Mouse (Mus musculus): ENCODE data around the gene Olfr94. TPM values are rescaled to one million over a fixed set of nuclear protein-coding genes. Genes with fewer than 3 reads are reported as not detected.

The Olfr94 gene
- total RNA-seq, 2 experiments from 2014 or later, result not detected

Other genes with a start within 250 kb of the Olfr94 start
- gene Ppp1r11, start 249.3 kb downstream of the Olfr94 start, total RNA-seq (2021), result 10 to 100 TPM; 58.5 to 62.7 TPM
- 10 to 100 TPM; 34.5 to 40.5 TPM for gene Znrd1, start 242.4 kb downstream of the Olfr94 start, total RNA-seq (2021)
- gene Znrd1as, start 242.4 kb downstream of the Olfr94 start, total RNA-seq (2021), result 10 to 100 TPM; 10.1 to 11.1 TPM
- gene 2410137M14Rik, start 219.8 kb downstream of the Olfr94 start, total RNA-seq (2021), result not detected
- gene H2-M5, start 211.5 kb downstream of the Olfr94 start, total RNA-seq (2021), result not detected
- gene Zfp57, start 199.8 kb downstream of the Olfr94 start, total RNA-seq (2021), result 1 to 10 TPM; 4.0 to 7.7 TPM
- gene Mog, start 177.6 kb downstream of the Olfr94 start, total RNA-seq (2021), result not detected
- 10 to 100 TPM; 22.1 to 40.3 TPM for gene Gabbr1, start 155.0 kb downstream of the Olfr94 start, total RNA-seq (2021)
- gene Olfr90, start 112.5 kb downstream of the Olfr94 start, total RNA-seq (2021), result not detected
- gene Olfr91, start 102.7 kb downstream of the Olfr94 start, total RNA-seq (2021), result not detected
- gene Olfr92, start 80.9 kb downstream of the Olfr94 start, total RNA-seq (2021), result not detected
- gene Olfr93, start 39.5 kb downstream of the Olfr94 start, total RNA-seq (2021), result not detected
- gene Ubd, start 7.1 kb downstream of the Olfr94 start, total RNA-seq (2021), result under 1 TPM; 0.78 to 0.88 TPM
- gene Olfr95, start 12.1 kb upstream of the Olfr94 start, total RNA-seq (2021), result not detected
- not detected for gene Olfr96, start 19.2 kb upstream of the Olfr94 start, total RNA-seq (2021)
- gene Olfr97, start 36.3 kb upstream of the Olfr94 start, total RNA-seq (2021), result not detected
- not detected for gene Olfr98, start 62.8 kb upstream of the Olfr94 start, total RNA-seq (2021)
- gene H2-M3, start 69.2 kb upstream of the Olfr94 start, total RNA-seq (2021), result 1 to 10 TPM; 4.6 to 5.0 TPM
- gene Olfr99, start 82.5 kb upstream of the Olfr94 start, total RNA-seq (2021), result not detected
- not detected for gene Olfr101, start 103.3 kb upstream of the Olfr94 start, total RNA-seq (2021)
- gene Olfr102, start 116.1 kb upstream of the Olfr94 start, total RNA-seq (2021), result not detected
- not detected for gene Olfr103, start 138.7 kb upstream of the Olfr94 start, total RNA-seq (2021)
- not detected for gene Olfr104-ps, start 158.6 kb upstream of the Olfr94 start, total RNA-seq (2021)
- not detected for gene Olfr105-ps, start 178.0 kb upstream of the Olfr94 start, total RNA-seq (2021)
- gene Olfr106-ps, start 189.4 kb upstream of the Olfr94 start, total RNA-seq (2021), result not detected
- not detected for gene Olfr107, start 198.2 kb upstream of the Olfr94 start, total RNA-seq (2021)
- gene Olfr108, start 244.5 kb upstream of the Olfr94 start, total RNA-seq (2021), result not detected

Measured in adrenal gland, postnatal 10 days (tissue).